Mouse (Mus musculus) brain, adult 2 months (tissue): ENCODE measurements at regions not wholly inside any gene's neighbourhood (a gene's known extent, or its start where the extent isn't known, plus 50 kb on each side); places are given as distances from the start of the nearest gene placed in this dataset.

Experiments used
- DNase-seq: peaks from one replicate; pipeline ENCODE4 v3.0.0; 2011; ENCODE audit warnings: low read depth, low spot score

- no peak for DNase-seq
Observed at GRCm38 (mm10) chr6:31659901-31660300, 96.1 kb upstream of the Podxl start.

GRCm38 (mm10) chr6:31658447-31659199, 94.8 kb upstream of the Podxl start:
- no peak for DNase-seq

DNA sequence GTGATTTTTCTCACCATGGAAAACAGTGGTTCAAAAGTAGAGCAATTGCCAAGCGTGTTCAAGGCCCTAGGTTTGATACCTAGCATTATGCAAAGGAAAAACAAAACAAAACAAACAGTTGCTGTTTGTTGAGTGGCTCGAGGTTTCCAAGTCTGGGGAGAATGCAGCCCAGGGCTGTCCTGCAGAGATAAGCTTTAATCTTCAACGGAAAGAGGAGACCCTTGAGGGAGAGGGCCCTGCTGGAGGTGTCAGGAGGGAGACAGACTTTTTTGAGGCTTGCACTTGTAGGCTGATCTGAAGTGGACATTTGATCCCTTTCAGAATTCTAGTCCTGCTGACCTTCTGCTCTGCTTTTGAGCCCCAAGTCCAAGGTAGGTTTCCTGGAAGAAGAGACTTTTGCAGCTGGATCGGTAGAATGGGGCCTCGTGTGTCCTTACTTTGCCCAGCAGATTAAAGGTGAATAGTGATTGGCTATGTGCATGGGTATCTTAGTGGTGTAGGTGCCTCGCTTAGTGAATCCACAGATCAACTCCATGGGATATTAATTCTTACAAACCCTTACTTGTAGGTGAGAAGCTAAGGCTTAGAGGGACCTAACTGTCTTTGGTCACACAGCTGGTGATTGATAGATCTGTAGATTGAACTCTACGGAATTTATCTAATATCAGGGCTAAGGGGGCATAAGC, 87.2 kb upstream of the Podxl start:
- DNase-seq = no peak

- no peak for DNase-seq
Observed at GRCm38 (mm10) chr6:31645261-31645660, 81.5 kb upstream of the Podxl start.

DNA sequence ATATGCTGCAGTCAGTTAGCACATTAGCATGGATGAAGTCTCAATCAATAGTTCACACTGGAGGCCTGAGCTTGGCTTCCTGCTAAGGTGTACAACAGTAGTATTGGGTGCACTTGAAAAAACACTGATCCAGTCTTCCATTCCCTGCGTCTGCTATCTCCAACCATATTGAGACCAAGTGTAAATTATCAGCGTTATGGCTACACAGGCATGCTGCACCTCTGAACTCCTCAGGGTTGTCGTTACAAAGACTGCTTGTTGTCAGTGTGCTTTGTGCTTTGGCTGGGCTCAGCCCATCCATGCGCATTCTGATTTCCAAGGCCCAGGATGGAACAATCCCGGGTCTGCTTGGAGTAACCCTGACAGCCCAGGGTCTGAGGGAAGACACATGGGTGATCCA, 80.7 kb upstream of the Podxl start:
- DNase-seq = no peak

DNA sequence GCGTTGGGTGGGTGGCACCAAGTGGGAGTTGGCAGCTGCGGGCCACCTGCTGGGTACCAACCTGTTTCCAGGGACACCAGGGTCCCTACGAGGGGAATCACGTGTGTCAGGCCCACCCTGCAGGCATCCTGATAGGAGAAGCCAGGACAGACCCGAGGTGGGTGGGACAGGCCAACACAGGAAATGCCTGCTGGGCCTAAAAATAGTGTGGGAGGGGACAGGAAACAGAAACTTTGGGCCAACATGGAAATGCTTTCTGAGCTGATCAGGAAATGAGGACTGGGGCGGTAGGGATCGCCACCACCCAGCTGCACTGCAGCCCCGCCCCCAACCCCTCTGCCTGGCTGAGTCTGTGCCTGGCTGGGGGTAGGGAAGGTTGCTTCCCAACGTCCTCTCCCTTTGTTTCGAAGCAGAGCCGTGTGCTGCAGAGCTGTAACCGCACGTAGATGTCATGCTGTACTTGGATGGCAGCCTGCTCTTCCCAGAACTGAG, 78.7 kb upstream of the Podxl start:
- peak; percentile 19 for DNase-seq

DNA sequence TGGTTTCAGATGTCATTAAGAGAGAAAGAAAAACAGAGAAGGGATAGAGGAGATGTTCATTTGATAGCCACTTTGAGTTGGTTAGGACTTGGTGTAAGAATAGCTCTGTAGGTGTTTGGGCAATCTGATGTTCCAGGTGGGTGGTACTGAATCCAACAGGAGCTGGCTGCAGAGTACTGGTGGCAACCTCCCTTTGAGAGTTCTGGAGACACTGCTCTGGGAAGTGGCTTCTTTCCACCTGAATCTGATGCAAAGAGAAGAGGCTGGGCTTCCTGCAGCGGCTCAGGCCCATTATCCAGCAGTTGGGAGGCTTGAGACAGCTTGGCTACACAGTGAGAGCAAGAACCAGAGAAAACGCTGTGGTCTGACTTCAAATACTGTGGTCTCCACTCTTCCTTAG, 77.0 kb upstream of the Podxl start:
- peak; percentile 74 for DNase-seq

GRCm38 (mm10) chr6:31639460-31639859, 75.7 kb upstream of the Podxl start:
- peak; percentile 74 for DNase-seq

DNA sequence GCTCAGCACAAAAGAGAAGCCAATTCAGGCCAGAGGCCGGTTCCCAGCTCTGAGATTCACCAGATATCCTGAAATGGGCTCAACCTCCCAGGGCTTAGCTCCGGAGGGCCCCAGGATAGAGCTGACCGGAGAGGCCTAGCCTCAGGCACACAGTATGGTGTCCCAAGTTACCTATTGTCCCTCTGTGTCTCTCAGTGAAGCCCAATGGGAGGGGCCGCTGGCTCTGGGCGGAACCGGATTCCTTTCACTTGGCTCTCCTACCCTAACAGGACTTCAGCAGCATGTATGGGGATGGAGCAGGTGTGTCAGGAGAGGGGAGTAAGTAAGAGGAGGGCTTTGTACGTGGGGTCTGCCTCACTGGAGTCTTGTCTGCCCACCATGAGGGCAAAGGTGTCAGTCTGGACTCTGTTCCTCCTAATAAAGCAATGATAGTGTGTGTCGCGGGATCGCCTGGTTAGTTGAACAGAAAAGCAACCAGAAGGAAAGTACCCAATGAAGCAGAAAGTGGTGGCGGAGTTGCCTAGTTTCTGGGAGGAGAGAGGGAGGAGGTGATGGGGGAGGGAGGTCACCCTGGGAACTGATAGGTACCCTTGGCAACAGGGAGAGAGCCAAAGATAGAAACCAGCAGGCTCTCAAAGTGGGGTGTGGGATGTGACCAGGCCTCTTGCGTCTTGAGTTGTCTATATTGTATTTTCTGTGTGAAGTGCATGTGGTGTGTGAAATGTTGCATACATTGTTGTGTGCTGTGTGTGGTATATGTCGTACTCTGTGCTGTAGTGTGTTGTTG, 74.8 kb upstream of the Podxl start:
- peak; percentile 59 for DNase-seq

GRCm38 (mm10) chr6:31637371-31638052, 73.7 kb upstream of the Podxl start:
- DNase-seq = no peak

DNA sequence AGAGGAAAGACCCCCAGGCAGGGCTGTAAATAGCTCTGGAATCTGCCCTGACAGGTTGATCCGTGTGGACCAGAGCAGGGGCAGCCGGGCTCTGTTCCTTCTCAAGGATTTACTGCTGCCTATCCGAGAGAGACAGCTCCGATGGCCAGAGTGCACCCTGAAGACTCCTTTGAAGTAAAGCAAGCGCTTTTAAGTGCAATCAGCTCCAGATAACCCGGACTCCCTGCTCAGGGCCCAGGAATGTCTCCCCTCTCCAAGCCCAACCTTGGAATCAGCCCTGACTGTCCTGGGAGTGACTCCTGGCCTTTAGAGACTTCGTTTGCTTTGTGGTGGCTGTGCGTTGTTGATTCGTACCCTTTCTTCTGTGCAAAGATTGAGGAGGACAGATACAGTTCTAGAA, 73.2 kb upstream of the Podxl start:
- DNase-seq = no peak

DNA sequence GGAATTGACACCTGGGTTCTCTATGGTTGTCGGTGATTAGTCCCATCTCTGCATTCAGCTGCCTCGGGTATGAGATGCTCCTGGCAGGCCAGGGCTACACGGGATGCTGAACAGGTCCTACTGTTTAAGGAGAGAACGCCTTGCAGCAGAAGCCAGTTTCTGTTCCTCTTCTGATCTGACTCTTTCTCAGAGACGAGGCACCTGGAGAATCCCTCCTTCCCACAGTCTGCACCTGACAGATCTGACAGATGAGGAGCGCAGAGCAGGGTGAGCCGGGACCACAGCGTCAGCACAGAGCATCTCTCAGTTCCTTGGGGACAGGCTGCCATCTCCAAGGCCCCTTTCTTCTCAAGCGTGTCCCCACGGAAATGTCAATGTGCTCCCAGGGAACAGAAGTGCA, 68.7 kb upstream of the Podxl start:
- DNase-seq = no peak

GRCm38 (mm10) chr6:31630009-31630408, 66.2 kb upstream of the Podxl start:
- DNase-seq = no peak

GRCm38 (mm10) chr6:31627912-31628311, 64.1 kb upstream of the Podxl start:
- no peak for DNase-seq

GRCm38 (mm10) chr6:31625055-31625454, 61.3 kb upstream of the Podxl start:
- no peak for DNase-seq

- no peak for DNase-seq
Observed at GRCm38 (mm10) chr6:31624374-31624773, 60.6 kb upstream of the Podxl start.

DNA sequence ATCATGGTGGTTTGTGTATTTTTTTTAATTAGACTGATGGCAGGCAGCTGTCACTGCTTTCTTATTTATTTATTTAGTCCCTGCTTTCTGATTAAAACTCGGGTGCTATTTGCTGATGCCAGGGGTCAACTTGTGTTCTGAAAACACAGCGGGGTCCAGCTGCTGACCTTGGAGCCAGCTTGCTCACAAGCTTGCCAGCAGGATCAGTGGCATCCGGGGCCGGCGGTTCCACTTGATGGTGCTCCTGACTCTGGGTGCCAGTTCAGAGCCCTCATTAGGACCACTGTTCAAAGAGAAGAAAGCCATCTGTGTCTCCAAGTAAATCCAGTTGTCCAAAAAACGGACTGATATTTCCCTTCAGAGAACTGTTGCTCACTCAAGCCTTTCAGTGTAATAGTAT, 57.2 kb upstream of the Podxl start:
- DNase-seq = no peak

- DNase-seq = no peak
Observed at GRCm38 (mm10) chr6:31618852-31619251, 55.1 kb upstream of the Podxl start.

- DNase-seq = no peak
Observed at GRCm38 (mm10) chr6:31617341-31617740, 53.6 kb upstream of the Podxl start.

GRCm38 (mm10) chr6:31615426-31615970, 51.7 kb upstream of the Podxl start:
- DNase-seq = no peak

- no peak for DNase-seq
Observed at GRCm38 (mm10) chr6:31614563-31614962, 50.8 kb upstream of the Podxl start.
